Mouse (Mus musculus): ENCODE results near the gene Dkc1.

Dkc1 gene

DNA sequence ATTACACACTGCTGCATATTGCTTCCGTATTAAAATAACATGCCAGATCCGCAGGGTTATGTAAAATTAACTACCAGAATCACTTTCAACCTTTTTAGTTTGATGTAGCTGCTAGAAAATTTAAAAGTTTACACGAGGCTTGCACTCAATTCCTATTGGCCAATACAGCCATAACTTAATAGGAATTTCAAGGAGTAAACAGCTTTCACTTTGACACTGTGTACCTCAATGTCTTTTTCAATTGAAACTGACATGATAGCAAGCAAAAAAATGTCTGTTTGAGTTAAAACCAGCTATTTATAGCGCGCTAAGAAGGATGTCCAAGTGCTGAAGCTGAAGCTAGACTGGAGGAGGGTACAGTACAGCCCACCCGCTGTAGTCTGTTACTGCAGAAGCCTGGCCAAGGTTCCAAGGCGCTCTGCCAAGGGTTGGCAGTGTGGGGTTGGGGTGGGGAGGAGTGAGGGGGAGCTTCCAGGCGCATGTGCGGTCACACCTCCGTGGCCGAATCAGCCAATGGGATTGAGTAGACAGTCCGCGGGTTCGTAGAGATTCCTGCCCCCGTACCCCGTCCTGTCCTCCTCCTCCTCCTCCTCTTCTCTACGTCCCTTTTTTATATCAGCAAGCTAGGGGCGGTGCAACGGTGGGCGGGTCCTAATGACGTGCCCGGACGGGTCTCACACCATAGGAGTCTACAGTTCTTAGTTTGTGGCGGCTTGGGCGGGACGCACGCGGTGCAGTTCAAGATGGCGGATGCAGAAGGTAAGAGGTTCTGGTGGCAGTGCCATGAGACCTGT is at the start of gene Dkc1:
TSS of gene Dkc1 (plus strand) at position 486 of the 794 bp plus-strand sequence.
- DNase-seq (ENCODE audit: low spot score in 2 of 2): peak; percentile 75 to 85

GRCm38 (mm10) chrX:75045931-75046330 is 49.7 kb upstream of the Dkc1 start:
- DNase-seq (ENCODE audit: low spot score in 2 of 2): no peak

DNA sequence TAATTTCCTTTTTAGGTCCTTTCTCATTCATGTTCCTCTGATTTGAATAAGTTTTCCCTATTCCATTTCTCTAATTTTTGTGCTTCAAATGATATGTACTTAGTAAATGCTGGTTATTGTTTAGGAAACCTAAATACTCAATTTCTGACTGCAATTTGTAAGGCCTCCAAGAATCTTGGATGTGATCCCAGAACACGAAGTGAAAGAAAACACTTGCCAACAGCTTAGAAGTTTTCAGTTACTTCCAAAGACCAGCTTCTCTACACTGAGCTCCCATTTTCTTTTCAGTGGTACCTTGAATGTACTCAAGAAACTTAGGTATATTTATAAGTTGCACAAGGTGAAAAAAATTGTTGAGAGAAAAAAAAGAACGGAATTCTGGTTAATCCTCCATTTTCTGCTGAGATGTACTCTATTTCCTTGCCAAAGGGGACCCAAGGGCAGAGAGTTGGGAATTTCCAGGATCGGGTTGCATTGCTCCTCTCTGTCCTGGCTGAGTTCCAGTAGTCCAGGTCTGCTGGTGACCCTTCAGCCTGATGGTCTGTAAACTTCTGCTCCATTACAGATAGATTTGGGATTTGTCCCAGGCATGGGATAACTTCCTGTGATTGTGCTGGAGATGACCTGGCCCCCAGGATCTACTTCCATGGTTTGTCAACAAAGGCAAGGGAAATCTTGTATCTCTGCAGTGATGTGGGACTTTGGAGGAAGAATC is 48.6 kb upstream of the Dkc1 start:
- DNase-seq (ENCODE audit: low spot score in 2 of 2): no peak

DNA sequence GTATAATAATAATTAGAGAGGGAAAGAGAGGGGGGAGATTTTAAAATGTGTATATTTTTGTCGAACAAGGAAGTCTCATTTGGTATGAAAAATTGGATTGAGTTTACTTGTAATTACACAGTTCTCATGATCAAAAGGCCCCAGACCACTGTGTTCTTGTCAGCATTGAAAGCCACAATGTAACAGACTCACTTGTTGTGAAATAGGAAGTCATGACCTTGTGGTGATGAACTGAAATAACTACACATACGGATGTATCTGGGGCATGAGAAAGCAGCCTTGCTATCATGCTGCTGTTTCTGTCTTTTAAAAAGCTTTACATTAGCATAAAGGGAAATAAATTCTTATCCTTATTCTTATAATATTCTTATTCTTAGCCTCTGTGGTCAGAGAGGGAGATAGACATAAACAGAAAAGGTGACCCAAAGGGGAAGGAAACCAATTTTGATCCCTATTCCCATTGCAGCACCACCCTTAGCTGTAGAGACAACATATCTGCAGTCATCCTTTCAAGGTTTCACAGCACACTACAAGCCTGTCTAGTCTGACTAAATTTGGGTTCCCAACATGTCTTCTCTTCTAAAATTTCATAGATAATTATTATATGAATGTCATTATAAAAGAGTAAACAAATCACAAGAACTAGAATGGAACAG is 39.4 kb upstream of the Dkc1 start:
- DNase-seq (ENCODE audit: low spot score in 2 of 2): no peak

GRCm38 (mm10) chrX:75082351-75082750 is 13.3 kb upstream of the Dkc1 start:
- DNase-seq (ENCODE audit: low spot score in 2 of 2): no peak

GRCm38 (mm10) chrX:75083982-75084773 is 11.5 kb upstream of the Dkc1 start:
- peak in 1 of 2 experiments; percentile 1 for DNase-seq (ENCODE audit: low spot score in 2 of 2)

DNA sequence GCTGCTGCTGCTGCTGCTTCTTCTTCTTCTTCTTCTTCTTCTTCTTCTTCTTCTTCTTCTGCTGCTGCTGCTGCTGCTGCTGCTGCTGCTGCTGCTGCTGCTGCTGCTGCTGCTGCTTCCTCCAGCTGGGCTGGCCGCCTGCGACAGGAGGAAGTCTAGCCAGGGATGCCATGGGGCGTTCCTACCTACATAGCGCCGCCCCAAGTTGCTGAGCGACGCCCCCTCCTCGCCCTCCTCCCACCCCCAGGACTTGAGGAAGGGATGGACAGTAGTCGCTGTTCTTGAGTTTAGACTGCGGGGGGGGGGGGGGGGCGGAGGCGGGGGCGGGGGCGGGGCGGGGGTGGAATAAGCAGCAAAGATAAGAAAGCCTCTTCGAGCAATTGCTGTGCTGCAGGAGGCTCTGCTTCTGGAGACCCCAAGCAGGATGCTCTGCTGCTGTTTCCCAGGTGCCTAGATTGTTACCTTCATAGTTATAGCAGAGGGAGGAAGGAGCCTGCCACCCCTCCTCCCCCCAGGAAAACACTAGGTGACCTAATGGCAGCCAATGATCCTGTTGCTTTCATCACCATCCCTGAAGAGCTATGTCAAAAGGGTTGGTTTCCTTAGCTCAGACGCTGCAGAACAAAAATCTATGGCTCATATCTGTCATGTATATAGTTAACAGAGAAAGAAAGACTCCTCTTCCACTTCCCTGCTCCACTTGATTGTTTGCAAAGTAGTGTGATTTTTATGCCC is 10.7 kb upstream of the Dkc1 start, which contains the start of gene Gab3:
TSS of gene Gab3 (minus strand) at position 685 of the 735 bp plus-strand sequence.
- DNase-seq (ENCODE audit: low spot score in 2 of 2): peak; percentile 8 to 14

DNA sequence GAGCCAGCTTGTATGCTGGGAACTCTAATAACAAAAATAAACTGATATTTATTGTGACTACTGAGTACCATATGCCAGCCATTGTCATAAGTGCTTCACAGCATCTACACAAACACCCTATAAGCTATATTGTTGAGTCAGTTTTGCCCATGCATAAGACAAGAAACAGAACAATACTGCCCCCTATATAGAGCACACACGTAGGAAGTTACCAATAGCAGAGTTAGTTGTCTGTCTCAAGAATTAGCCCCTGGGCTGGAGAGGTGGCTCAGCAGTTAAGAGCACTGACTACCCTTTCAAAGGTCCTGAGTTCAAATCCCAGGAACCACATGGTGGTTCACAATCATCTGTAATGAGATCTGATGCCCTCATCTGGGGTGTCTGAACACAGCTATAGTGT is 10.0 kb upstream of the Dkc1 start:
- DNase-seq (ENCODE audit: low spot score in 2 of 2): no peak

- no peak for DNase-seq (ENCODE audit: low spot score in 2 of 2)
Observed at GRCm38 (mm10) chrX:75096163-75096770, 613 bp downstream of the Dkc1 start.

DNA sequence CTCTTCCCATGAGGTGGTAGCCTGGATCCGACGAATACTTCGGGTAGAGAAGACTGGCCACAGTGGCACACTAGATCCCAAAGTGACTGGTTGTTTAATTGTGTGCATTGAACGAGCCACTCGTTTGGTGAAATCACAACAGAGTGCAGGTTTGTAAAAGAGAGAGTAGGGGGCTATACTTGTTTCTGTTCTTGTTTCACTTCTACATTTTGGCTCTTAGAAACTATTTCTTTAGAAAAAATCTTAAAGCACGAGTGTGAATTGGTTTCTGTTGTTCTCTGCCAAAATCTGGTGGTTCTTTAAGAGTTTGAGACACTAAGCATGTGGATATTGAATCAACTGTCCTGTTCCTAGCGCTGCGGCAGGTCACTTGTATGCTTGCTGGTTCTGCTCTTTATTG is 3.1 kb downstream of the Dkc1 start:
- no peak for DNase-seq (ENCODE audit: low spot score in 2 of 2)

- no peak for DNase-seq (ENCODE audit: low spot score in 2 of 2)
Observed at GRCm38 (mm10) chrX:75102293-75102692, 6.6 kb downstream of the Dkc1 start.

GRCm38 (mm10) chrX:75115550-75115949 is 19.9 kb downstream of the Dkc1 start:
- DNase-seq (ENCODE audit: low spot score in 2 of 2): no peak

GRCm38 (mm10) chrX:75125606-75126005 is 30.0 kb downstream of the Dkc1 start:
- DNase-seq (ENCODE audit: low spot score in 2 of 2): no peak

DNA sequence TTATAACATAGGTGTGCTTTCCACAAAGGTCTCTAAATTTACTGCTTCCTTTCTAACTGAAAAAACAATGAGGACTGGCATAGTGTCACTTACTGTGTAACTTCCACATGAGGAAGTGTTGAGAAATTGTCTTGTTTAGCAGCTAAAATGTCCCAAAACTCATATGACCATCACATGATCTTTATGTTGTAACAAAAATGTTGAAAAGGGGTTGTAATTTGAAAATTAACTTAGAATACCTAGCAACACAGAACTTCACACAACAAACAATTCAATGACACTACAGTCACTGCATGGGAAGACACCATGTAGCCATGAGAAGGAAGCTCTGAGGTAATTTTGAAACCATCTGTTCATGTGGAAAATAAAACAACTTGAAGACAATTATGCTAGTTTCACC is 31.2 kb downstream of the Dkc1 start:
- no peak for DNase-seq (ENCODE audit: low spot score in 2 of 2)

DNA sequence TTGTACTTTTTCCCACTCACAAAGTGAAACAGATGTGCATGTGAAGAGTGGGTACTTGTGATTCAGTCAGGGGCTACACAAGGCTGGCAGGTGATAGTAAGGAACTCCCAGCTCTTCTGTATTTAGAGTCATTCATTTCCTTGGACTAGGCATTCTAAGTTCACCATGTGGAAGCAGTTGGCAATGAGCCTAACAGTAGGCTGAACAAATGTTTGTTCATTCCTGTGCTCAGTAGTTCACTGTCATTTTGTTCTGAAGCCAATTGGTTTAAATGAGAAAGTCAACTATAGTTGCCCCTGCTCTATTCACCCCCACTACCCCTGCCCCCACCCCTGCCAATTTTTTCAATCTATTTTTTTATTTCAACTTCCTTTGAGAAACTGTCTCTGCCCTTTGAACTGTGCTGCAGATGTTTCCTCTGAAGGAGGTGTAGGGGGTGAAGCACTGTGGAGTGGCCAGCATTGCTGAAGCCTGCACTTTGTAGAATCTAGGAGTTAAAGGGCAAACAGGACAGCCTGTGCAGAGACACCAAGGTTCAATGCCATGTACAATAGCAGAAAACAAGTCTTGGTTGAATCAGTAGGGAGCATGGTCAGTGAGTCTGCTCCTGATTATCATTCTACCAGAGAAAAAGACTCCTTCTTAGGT is 32.8 kb downstream of the Dkc1 start:
- no peak for DNase-seq (ENCODE audit: low spot score in 2 of 2)

DNA sequence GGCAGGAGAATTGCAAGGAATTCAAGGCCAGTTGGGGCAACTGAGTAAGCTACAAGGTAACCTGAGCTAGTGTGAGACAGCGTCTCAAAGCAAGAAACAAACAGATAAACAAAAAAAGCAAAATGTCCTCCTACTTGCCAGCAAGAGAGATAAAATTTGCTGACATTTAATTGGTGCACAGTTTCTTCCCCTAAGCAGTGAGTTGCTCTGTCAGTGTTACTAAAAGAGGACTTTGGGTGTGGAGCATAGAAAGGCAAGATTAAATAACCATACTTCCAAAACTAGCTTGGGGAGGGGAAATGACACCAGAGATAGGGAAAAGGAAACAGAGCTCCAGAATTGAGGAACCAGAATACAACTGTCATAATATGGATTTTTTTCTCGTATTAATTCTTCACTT is 33.8 kb downstream of the Dkc1 start:
- no peak for DNase-seq (ENCODE audit: low spot score in 2 of 2)

DNA sequence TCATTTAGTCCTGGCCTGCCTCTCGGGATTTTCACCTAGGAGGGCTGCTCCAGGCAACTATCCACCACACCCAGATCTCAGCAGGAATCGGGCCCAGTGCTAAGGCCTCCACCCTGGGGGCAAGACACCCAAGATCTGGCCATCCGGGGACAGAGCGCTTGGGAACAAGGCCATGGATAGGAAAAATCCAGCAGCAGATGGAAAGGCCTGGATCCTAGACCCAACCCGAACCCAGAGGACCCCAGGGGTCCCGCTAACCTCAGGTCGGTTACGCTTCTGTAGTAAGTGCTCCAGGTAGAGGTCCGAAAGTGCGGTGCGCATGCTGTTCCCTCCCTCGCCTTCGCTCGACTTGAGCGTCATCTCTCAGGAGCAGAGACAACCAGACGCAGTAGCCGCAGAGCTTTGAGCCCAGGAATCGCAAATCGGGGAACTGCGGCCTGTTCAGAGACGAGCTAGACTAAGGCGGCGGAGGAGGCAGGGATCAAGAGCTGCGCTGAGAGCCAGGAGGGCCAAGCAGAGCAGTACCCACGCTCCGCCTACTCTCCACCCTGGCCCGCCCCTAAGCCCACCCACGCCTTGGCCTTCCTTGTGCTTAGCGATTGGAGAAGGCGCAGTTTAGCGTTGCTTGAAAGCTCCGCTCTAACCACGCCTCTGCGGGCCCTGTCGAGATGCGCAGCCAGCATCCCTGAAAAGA is 35.0 kb downstream of the Dkc1 start, which contains the start of gene Mpp1:
TSS of gene Mpp1 (minus strand) at position 550 of the 694 bp plus-strand sequence.
- peak; percentile 59 to 79 for DNase-seq (ENCODE audit: low spot score in 2 of 2)

- DNase-seq (ENCODE audit: low spot score in 2 of 2): no peak
Observed at GRCm38 (mm10) chrX:75136938-75137337, 41.3 kb downstream of the Dkc1 start.

DNA sequence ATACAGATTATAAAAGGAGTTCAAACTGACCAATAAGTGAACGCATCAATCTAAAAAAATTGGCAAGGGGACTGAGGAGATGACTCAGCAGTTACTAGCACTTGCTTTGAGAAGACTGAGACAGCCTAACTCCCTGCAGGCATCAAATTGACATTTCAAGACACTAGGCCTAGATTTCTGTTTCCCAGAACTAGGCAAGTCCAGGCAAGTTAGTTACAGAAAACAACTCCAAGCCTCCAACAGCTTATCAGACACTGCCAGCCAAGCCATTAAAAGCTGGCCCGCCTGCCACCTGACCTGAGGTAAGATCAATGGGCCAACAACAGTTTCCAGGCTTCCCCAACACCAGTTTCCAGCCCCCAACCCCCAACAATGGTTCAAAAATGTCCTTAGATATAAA is 42.1 kb downstream of the Dkc1 start:
- DNase-seq (ENCODE audit: low spot score in 2 of 2): no peak
